8 mouse cellular contexts compared by ENCODE assay signal in the genomic region with DNA sequence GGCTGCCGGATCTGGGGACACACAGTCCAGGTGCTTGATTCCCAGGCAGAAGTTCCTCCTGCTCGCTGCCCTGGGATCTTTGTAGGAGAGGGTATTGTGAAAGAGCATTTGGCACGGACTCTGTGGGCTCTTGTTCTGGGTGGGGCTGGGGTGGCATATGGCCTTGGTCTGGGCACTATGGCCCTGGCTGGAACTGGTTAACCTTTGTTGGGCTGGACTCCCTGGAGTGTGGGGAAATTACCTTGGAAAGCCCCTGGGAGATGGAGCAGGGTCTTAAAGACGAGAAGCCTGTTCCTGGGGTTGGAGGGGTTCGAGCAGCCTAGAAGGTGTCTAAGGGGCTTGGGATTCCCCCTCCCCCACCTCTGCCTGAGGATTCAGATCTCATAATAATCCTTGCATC. TPM values are rescaled to one million over a fixed set of nuclear protein-coding genes. Genes with fewer than 3 reads are reported as not detected.
DNase-seq lines count a peak whose midpoint lies in the region; ATAC-seq and TF ChIP-seq lines count a peak whose summit lies in the region.

No protein-coding gene starts in this region.

- no peak for DNase-seq in left cerebral cortex, adult 2 months (ENCODE audit: extremely low spot score in 1 of 2, low spot score in 2 of 2)
- no peak for DNase-seq in left cerebral cortex, adult 18-20 months (ENCODE audit: low spot score in 2 of 2)
- DNase-seq in heart, postnatal 0 days (ENCODE audit: low spot score): no peak
- no peak for DNase-seq in lung, embryonic 14.5 days
- no peak for DNase-seq in stomach, postnatal 0 days (ENCODE audit: low spot score)
- no peak for DNase-seq in gastrocnemius, postnatal 4 days (ENCODE audit: low spot score in 2 of 2)
- DNase-seq in gastrocnemius, adult 8-10 months (ENCODE audit: low spot score in 2 of 2): no peak
- no peak for DNase-seq in natural killer cell, adult 2 months (ENCODE audit: low spot score in 2 of 2)

- peak overlapping the region; percentile 33 for H3K27ac ChIP-seq in left cerebral cortex, adult 2 months
- H3K27ac ChIP-seq in heart, postnatal 0 days (ENCODE audit: low read depth): peak overlapping the region; percentile 81
- peak overlapping the region; percentile 65 for H3K27ac ChIP-seq in lung, embryonic 14.5 days (ENCODE audit: low read depth)
- peak overlapping the region; percentile 18; the same call in 1 of the 2 replicates for H3K27ac ChIP-seq in stomach, postnatal 0 days (replicated peaks)

- H3K4me1 ChIP-seq in heart, postnatal 0 days (ENCODE audit: control insufficient read depth, insufficient read depth): peaks cover 59% of the 10 kb centered on the region
- H3K4me1 ChIP-seq in lung, embryonic 14.5 days (ENCODE audit: insufficient read depth): peaks cover 22% of the 10 kb centered on the region
- H3K4me1 ChIP-seq in stomach, postnatal 0 days (replicated peaks; ENCODE audit: control insufficient read depth, insufficient read depth): peaks cover 5% of the 10 kb centered on the region

- H3K27me3 ChIP-seq in heart, postnatal 0 days (ENCODE audit: control insufficient read depth, insufficient read depth, low read length): no peaks in the 10 kb centered on the region
- no peaks in the 10 kb centered on the region for H3K27me3 ChIP-seq in lung, embryonic 14.5 days (ENCODE audit: insufficient read depth, low read length)
- no peaks in the 10 kb centered on the region for H3K27me3 ChIP-seq in stomach, postnatal 0 days (ENCODE audit: control insufficient read depth, insufficient read depth, low read length)

- H3K9ac ChIP-seq in heart, postnatal 0 days (replicated peaks; ENCODE audit: low read depth, low read length): peak overlapping the region; percentile 79
- peak overlapping the region; percentile 68 for H3K9ac ChIP-seq in lung, embryonic 14.5 days
- peak overlapping the region; percentile 76; the same call in 1 of the 2 replicates for H3K9ac ChIP-seq in stomach, postnatal 0 days (ENCODE audit: low read length)

- intact Hi-C loops in left cerebral cortex, adult 2 months (cut with DNase I): no loop called here

- no peaks in the 10 kb centered on the region for H3K9me3 ChIP-seq in heart, postnatal 0 days (replicated peaks; ENCODE audit: control insufficient read depth, low read length)
- no peaks in the 10 kb centered on the region for H3K9me3 ChIP-seq in lung, embryonic 14.5 days (ENCODE audit: low read depth, low read length)
- no peaks in the 10 kb centered on the region for H3K9me3 ChIP-seq in stomach, postnatal 0 days (ENCODE audit: control insufficient read depth, low read length)

- WGBS in heart, postnatal 0 days: 24% methylated on average over 5 of the region's 5 CpGs
- WGBS in lung, embryonic 14.5 days: 60% methylated on average over 5 of the region's 5 CpGs
- 67% methylated on average over 5 of the region's 5 CpGs for WGBS in stomach, postnatal 0 days

- no peak for TF ChIP-seq EP300 in heart, postnatal 0 days (IDR thresholded peaks at IDR 0.05; ENCODE audit: low read depth)
- no peak for TF ChIP-seq EP300 in stomach, postnatal 0 days (optimal IDR thresholded peaks at IDR 0.05)

- TF ChIP-seq CTCF in left cerebral cortex, adult 2 months (IDR thresholded peaks at IDR 0.05): no peak
- no peak for TF ChIP-seq CTCF in heart, postnatal 0 days (IDR thresholded peaks at IDR 0.05; ENCODE audit: low read depth)
- no peak for TF ChIP-seq CTCF in lung, embryonic 14.5 days (IDR thresholded peaks at IDR 0.05; ENCODE audit: low read depth)
- TF ChIP-seq CTCF in stomach, postnatal 0 days (IDR thresholded peaks at IDR 0.05; ENCODE audit: low read depth): no peak

- H3K4me2 ChIP-seq in heart, postnatal 0 days (ENCODE audit: low read depth, low read length): peak overlapping the region; percentile 82
- peak overlapping the region; percentile 95 for H3K4me2 ChIP-seq in lung, embryonic 14.5 days
- peak overlapping the region; percentile 94 for H3K4me2 ChIP-seq in stomach, postnatal 0 days (replicated peaks; ENCODE audit: low read depth)

- peak overlapping the region; percentile 85 for H3K4me3 ChIP-seq in left cerebral cortex, adult 2 months
- peak overlapping the region; percentile 68 for H3K4me3 ChIP-seq in heart, postnatal 0 days (ENCODE audit: low read depth, low read length)
- H3K4me3 ChIP-seq in lung, embryonic 14.5 days (ENCODE audit: low read depth, low read length): peak overlapping the region; percentile 63
- peak overlapping the region; percentile 63 for H3K4me3 ChIP-seq in stomach, postnatal 0 days (ENCODE audit: low read depth, low read length)

- peaks cover 14% of the 10 kb centered on the region for H3K36me3 ChIP-seq in heart, postnatal 0 days (replicated peaks; ENCODE audit: control insufficient read depth, insufficient read depth, low read length)
- H3K36me3 ChIP-seq in lung, embryonic 14.5 days (ENCODE audit: insufficient read depth): no peaks in the 10 kb centered on the region
- no peaks in the 10 kb centered on the region for H3K36me3 ChIP-seq in stomach, postnatal 0 days (ENCODE audit: control insufficient read depth, insufficient read depth, low read length)

- ATAC-seq in heart, postnatal 0 days (ENCODE audit: insufficient read depth, low read depth): no peak
- ATAC-seq in lung, embryonic 14.5 days (ENCODE audit: insufficient read depth): no peak
- ATAC-seq in stomach, postnatal 0 days (ENCODE audit: low FRiP score, low TSS enrichment): no peak

RNA-seq across cellular contexts. Expression of a gene that starts 2.0 kb away (rescaled TPM):
- total RNA-seq in left cerebral cortex, adult 2 months (2021): 10 to 100 TPM; 40.8 to 42.4 TPM
- total RNA-seq in left cerebral cortex, adult 18-20 months (2021): 10 to 100 TPM; 29.0 to 34.2 TPM
- total RNA-seq in heart, postnatal 0 days (2014; rRNA removed; ENCODE audit: low replicate concordance): 35.9 and 47.8 TPM in 2 replicates
- polyA plus RNA-seq in heart, postnatal 0 days (2015; fragmentation: Nextera tagmentation; extraction: Ambion mirVana): 24.4 and 28.9 TPM in 2 replicates
- polyA plus RNA-seq in lung, embryonic 14.5 days (2014; fragmentation: Nextera tagmentation; extraction: Ambion mirVana): 20.2 and 21.8 TPM in 2 replicates
- polyA plus RNA-seq in stomach, postnatal 0 days (2015; fragmentation: Nextera tagmentation; extraction: Ambion mirVana): 8.1 and 9.1 TPM in 2 replicates
- total RNA-seq in gastrocnemius, postnatal 4 days (2021): 10 to 100 TPM; 17.1 to 19.2 TPM
- total RNA-seq in gastrocnemius, adult 8-10 months (2022): 1 to 10 TPM; 5.0 to 5.9 (median 5.1) TPM

RNA-seq across cellular contexts. Expression of a gene that starts 30.2 kb away (rescaled TPM):
- 10 to 100 TPM; 22.2 TPM for total RNA-seq in left cerebral cortex, adult 2 months (2021)
- 10 to 100 TPM; 20.2 to 23.6 TPM for total RNA-seq in left cerebral cortex, adult 18-20 months (2021)
- total RNA-seq in heart, postnatal 0 days (2014; rRNA removed; ENCODE audit: low replicate concordance): 811 and 864 TPM in 2 replicates
- polyA plus RNA-seq in heart, postnatal 0 days (2015; fragmentation: Nextera tagmentation; extraction: Ambion mirVana): 522 and 571 TPM in 2 replicates
- polyA plus RNA-seq in lung, embryonic 14.5 days (2014; fragmentation: Nextera tagmentation; extraction: Ambion mirVana): 663 and 691 TPM in 2 replicates
- polyA plus RNA-seq in stomach, postnatal 0 days (2015; fragmentation: Nextera tagmentation; extraction: Ambion mirVana): 331 and 433 TPM in 2 replicates
- 100 to 1,000 TPM; 409 to 535 TPM for total RNA-seq in gastrocnemius, postnatal 4 days (2021)
- 10 to 100 TPM; 26.1 to 49.0 (median 33.7) TPM for total RNA-seq in gastrocnemius, adult 8-10 months (2022)

Comparison
In these comparisons a context has a peak if more than half of its experiments do, and no peak if none do; other contexts are left out.
1. RNA of a gene that starts 30.2 kb away (total RNA-seq): 811 to 864 TPM in heart, postnatal 0 days and 409 to 535 TPM in gastrocnemius, postnatal 4 days; 26.1 to 49.0 TPM in gastrocnemius, adult 8-10 months, 20.2 to 23.6 TPM in left cerebral cortex, adult 18-20 months and 22.2 TPM in left cerebral cortex, adult 2 months; every median in the first group is over 4 times any median in the second.
2. H3K27ac ChIP-seq: peak in every context shown above with its lines; median percentile 81 in heart, postnatal 0 days; 65 in lung, embryonic 14.5 days; 33 in left cerebral cortex, adult 2 months; 18 in stomach, postnatal 0 days.
3. Peak in every context shown above with its lines, with median percentiles within 50 percentile points of each other: H3K4me3 ChIP-seq, H3K4me2 ChIP-seq and H3K9ac ChIP-seq.